Mouse (Mus musculus) splenic B cell, adult 2 months (primary cell): ENCODE data around the gene Bcl6.

Experiments used
- DNase-seq: peaks from one replicate; pipeline ENCODE4 v3.0.0-alpha.2; 2011; ENCODE audit warnings: low read depth, low spot score
- H3K27me3 ChIP-seq: 2 replicates; pipeline ENCODE4 v1.6.1; 2012; ENCODE audit warnings: mild to moderate bottlenecking, low read length, moderate library complexity, mixed read lengths; ENCODE audit not compliant: control insufficient read depth, poor library complexity, insufficient read depth, severe bottlenecking
- H3K36me3 ChIP-seq: 2 replicates; pipeline ENCODE4 v1.6.1; 2012; ENCODE audit warnings: mild to moderate bottlenecking, low read length, moderate library complexity, mixed read lengths; ENCODE audit not compliant: control insufficient read depth, poor library complexity, insufficient read depth, severe bottlenecking

Gene Bcl6

GRCm38 (mm10) chr16:23972126-23972740, 16.4 kb downstream of the Bcl6 start:
- H3K36me3 ChIP-seq = peaks cover 33% of the 10 kb centered on the region
- H3K27me3 ChIP-seq = no peaks in the 10 kb centered on the region
- no peak for DNase-seq

- no peak for DNase-seq
- H3K36me3 ChIP-seq = peaks cover 31% of the 10 kb centered on the region
- no peaks in the 10 kb centered on the region for H3K27me3 ChIP-seq
Measured at GRCm38 (mm10) chr16:23969919-23970318, 18.7 kb downstream of the Bcl6 start.

- Histone ChIP-seq H3K27me3 (no peaks in the 10 kb centered on the region), H3K36me3 (peaks cover 30% of the 10 kb centered on the region)
- DNase-seq = no peak
Measured at GRCm38 (mm10) chr16:23968888-23969287, 19.8 kb downstream of the Bcl6 start.

- Histone ChIP-seq H3K36me3 (peaks cover 24% of the 10 kb centered on the region), H3K27me3 (no peaks in the 10 kb centered on the region)
- DNase-seq = peak; percentile 66
Measured at GRCm38 (mm10) chr16:23967301-23967700, 21.4 kb downstream of the Bcl6 start.

DNA sequence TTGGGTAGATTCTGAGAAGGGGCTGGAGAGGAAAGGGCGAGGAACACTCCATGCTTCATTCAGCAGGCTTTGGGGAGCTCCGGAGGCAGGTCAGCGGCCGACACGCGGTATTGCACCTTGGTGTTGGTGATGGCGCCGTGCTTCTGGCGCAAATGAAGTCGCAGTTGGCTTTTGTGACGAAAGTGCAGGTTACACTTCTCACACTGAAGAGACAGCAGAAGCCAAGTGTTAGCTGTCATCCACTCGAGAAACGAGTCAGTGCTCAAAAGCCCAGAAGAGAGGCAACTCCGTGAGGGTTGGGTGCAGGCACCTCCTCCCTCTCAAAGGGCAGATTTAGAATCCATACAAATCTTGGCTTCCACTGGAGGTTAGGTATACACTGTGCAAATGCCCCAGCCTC, 22.6 kb downstream of the Bcl6 start:
- H3K36me3 ChIP-seq = peaks cover 20% of the 10 kb centered on the region
- no peaks in the 10 kb centered on the region for H3K27me3 ChIP-seq
- DNase-seq = no peak

GRCm38 (mm10) chr16:23964706-23965367, 23.8 kb downstream of the Bcl6 start:
- no peak for DNase-seq
- Histone ChIP-seq H3K36me3 (peaks cover 20% of the 10 kb centered on the region), H3K27me3 (no peaks in the 10 kb centered on the region)

DNA sequence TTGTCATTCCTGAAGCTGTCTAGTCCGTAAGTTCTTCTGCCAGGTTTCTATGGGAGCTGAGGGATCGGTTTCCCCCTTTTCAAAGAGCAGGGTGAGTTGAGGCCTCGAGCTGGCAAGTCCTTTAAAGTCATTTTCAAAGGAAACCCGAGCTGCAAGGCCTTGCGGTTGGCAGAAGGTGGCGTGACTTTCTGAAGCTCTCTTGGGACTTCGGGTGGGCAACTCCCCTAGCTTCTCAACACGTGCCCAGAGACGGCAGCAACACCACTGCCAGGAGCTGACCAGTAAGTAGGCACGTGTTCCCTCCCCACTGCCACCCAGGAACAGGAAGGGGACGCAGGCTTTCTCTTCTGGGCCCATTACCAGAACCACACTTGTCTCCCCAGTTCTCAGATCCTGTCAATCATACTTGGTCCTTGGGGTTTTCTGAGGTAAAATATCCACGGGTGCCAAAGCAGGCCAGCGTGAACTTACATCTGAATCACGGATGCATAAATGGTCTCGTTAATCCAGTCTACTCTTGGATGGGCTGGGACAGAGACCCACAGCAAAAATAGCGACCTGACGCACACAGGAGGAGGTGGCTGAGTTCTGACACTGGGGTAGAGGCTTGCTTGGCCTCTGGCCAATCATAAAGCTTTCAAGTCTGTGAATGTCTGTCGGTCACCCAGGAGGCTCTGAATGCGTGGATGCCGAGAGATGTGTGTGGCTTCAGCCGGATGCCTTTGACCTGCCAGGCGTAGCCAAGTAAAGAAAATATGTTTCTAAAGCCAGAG, 24.6 kb downstream of the Bcl6 start:
- no peaks in the 10 kb centered on the region for H3K27me3 ChIP-seq
- DNase-seq = no peak
- H3K36me3 ChIP-seq = peaks cover 18% of the 10 kb centered on the region

GRCm38 (mm10) chr16:23962401-23962800, 26.3 kb downstream of the Bcl6 start:
- H3K27me3 ChIP-seq = no peaks in the 10 kb centered on the region
- peak; percentile 74 for DNase-seq
- peaks cover 10% of the 10 kb centered on the region for H3K36me3 ChIP-seq

DNA sequence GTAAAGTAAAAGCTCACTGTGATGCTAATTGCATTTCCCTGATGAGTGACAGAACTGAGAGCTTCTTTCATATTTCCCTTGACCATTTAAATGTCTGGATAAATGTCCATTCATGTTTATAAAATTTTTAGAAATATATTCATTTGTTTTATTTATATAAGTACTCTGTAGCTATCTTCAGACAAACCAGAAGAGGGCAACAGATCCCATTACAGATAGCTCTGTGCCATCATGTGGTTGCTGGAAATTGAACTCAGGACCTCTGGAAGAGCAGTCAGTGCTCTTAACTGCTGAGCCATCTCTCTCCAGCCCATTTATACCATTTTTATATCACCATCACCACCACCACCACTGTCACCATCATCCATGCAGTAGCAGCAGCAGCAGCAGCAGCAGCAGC, 29.7 kb downstream of the Bcl6 start:
- no peak for DNase-seq
- no peaks in the 10 kb centered on the region for H3K27me3 ChIP-seq
- no peaks in the 10 kb centered on the region for H3K36me3 ChIP-seq

DNA sequence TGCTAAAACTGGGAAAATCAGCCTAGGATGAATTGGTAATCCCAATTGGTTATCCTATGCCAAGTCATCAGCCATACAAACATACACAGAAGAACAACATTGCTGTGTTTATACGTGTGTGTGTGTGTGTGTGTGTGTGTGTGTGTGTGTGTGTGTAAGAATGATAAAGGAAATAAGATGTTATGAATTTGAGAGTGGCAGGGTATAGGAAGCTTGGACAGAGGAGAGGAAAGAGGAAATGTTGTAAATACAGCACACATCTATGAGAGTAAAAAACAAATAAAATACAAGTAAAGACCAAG, 34.7 kb downstream of the Bcl6 start:
- DNase-seq = no peak
- Histone ChIP-seq H3K27me3 (no peaks in the 10 kb centered on the region), H3K36me3 (no peaks in the 10 kb centered on the region)

DNA sequence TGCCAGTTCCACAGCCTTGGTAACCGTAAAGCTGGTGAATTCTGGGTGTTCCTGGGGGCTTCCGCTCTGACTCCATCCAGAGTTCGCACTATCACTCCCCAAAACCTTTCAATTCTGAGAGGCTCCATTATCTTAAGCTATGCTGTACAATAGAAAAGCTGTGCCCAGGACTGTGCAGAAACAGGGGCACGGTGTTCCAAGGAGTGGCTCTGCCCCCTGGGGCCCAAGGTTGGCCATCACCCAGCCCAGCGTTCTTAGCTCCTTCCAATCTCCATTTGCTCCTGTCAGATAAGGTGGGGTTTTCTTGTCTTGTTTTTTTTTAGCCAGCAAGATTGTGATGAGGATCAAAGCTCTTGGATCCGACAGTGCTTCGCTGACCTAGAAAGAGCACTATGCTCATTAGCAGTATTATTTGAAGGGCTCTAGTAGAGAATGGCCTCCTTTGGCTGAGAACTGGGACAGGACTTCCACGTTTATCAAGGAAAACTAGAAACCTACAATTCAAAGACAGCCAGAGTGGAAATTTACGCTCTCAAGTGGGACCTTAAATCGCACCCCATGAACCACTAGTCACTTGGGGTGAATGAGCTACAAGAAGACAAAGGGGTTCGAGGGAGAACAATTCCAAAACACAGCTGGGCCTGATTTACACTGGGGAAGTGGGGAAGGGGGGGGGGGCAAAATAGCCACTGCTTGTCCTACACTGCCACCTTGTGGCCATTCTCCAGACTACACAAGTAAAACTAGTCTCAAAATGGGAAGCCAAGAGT, 35.3 kb downstream of the Bcl6 start:
- Histone ChIP-seq H3K36me3 (no peaks in the 10 kb centered on the region), H3K27me3 (no peaks in the 10 kb centered on the region)
- peak; percentile 73 for DNase-seq

DNA sequence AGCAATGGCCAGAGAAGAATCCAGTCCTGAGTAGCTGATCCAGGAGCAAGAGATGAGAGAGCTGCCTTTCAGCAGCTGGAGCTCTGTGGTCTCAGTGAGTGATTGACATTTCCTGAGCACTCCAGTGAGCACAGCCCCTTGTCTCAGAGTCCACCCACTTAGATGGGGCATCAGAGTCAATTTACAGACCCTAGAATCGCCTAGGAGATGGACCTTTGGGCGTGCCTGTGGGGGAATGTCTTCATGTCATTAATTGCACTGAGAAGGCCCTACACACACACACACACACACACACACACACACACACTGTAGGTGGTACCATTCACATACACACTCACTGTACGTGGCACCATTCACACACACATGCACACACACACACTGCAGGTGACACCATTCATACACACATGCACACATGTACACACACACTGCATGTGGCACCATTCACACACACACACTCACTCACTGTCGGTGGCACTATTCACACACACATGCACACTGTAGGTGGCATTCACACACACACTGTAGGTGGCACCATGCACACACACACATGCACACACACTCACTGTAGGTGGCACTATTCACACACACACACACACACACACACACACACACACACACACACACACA, 36.4 kb downstream of the Bcl6 start:
- DNase-seq = no peak
- no peaks in the 10 kb centered on the region for H3K36me3 ChIP-seq
- no peaks in the 10 kb centered on the region for H3K27me3 ChIP-seq

DNA sequence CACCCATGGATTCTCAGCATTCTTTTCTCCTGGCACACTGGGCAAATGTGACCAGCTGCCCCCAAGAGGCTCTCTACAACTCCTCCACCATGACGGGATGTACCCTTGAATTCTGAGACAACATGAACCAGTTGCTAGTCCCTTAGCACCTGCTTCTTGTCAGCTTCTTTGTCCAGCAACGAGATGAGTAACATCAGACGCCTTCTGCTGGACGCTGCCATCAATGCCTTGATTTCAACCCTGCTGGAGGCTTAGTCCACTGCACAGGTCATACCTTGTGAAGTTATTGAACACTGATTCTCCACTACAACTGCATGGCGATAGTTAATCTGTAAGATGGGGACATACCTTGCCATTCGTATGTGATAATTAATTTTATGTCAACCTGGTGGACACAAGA, 41.0 kb downstream of the Bcl6 start:
- H3K36me3 ChIP-seq = no peaks in the 10 kb centered on the region
- no peaks in the 10 kb centered on the region for H3K27me3 ChIP-seq
- no peak for DNase-seq

DNA sequence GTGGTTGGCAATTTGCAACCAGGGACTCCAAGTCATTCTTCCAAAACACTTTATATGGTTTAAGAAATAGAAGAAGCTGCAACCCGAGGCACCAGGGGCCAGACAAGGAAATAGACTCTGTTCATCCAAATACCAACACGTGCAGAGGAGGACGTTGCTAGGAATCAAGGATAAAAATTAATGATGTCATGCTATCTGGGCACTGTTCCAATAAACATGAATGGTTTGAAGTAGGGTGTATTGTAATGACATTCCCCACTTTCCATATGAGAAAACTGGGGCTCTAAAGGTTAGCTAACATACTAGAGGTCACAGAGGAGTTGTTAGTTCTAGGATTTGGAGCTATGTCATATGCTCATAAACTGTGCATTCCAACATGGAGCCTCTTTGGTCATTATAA, 43.9 kb downstream of the Bcl6 start:
- no peak for DNase-seq
- Histone ChIP-seq H3K36me3 (no peaks in the 10 kb centered on the region), H3K27me3 (no peaks in the 10 kb centered on the region)
